Mouse (Mus musculus) heart, adult 2 months (tissue): Measurements from ENCODE around the gene Rrp36. TPM values are rescaled to one million over a fixed set of nuclear protein-coding genes. Genes with fewer than 3 reads are reported as not detected.
A peak's percentile ranks its signal among the peaks of the same experiment; 100 is the strongest.

Experiments used
- DNase-seq, 2 experiments: peaks; one replicate each; pipeline ENCODE4 v3.0.0; 2021
- H3K27ac ChIP-seq: fragments of 200-600 bp; 2 replicates; pipeline ENCODE4 v1.8.1; 2022
- H3K27me3 ChIP-seq: fragments of 200-500 bp; 2 replicates; pipeline ENCODE4 v1.6.1; 2012; ENCODE audit warnings: mild to moderate bottlenecking, low read length, inconsistent platforms, mixed read lengths; ENCODE audit not compliant: control insufficient read depth, insufficient read depth
- H3K36me3 ChIP-seq: fragments of 200-500 bp; 2 replicates; pipeline ENCODE4 v1.6.1; 2012; ENCODE audit warnings: low read length, inconsistent platforms; ENCODE audit not compliant: control insufficient read depth, insufficient read depth
- H3K4me1 ChIP-seq: fragments of 200-500 bp; 2 replicates; pipeline ENCODE4 v1.6.1; 2011; ENCODE audit warnings: low read length; ENCODE audit not compliant: control insufficient read depth, insufficient read depth
- H3K4me3 ChIP-seq: fragments of 200-600 bp; 2 replicates; pipeline ENCODE4 v1.8.1; 2022
- H3K79me2 ChIP-seq: fragments of 200-500 bp; replicated peaks from 2 replicates; pipeline ENCODE4 v1.6.1; 2012; ENCODE audit warnings: mild to moderate bottlenecking, inconsistent platforms, low read length, moderate library complexity, mixed read lengths; ENCODE audit not compliant: control insufficient read depth, insufficient read depth
- H3K9ac ChIP-seq: fragments of 200-500 bp; 2 replicates; pipeline ENCODE4 v1.6.1; 2012; ENCODE audit warnings: low read depth, mild to moderate bottlenecking, control low read depth, inconsistent platforms, low read length, mixed read lengths
- CTCF ChIP-seq: fragments of 200-600 bp; IDR thresholded peaks from 2 replicates; pipeline ENCODE4 v1.8.1; 2022; ENCODE audit warnings: antibody characterized with exemption, mild to moderate bottlenecking, moderate library complexity
- EP300 ChIP-seq: fragments of 200-500 bp; IDR thresholded peaks from 2 replicates; pipeline ENCODE4 v1.6.1; 2011; ENCODE audit warnings: low read depth, low read length, control low read depth; ENCODE audit not compliant: insufficient read depth
- POLR2A ChIP-seq: fragments of 200-500 bp; IDR thresholded peaks from 2 replicates; pipeline ENCODE4 v1.6.1; 2011; ENCODE audit warnings: mild to moderate bottlenecking, low read depth, low read length, control low read depth; ENCODE audit not compliant: insufficient read depth
- WGBS: fragments of 180-500 bp; shearing (Covaris S2); methylation state at CpG from one replicate; pipeline ENCODE4 v1.1.7; 2018; 5-methylcytosine and 5-hydroxymethylcytosine counted together
- intact Hi-C: fragments of 180-260 bp; cut with DNase I; formaldehyde crosslinking; loops from one replicate; pipeline ENCODE4 v1.15.1; 2025
- long read RNA-seq: library from polyadenylated mRNA; stranded (forward); transcript quantifications from one replicate; pipeline ENCODE4 v2.0.0, GENCODE M21; 2021
- polyA plus RNA-seq: library from polyadenylated mRNA; depleted of rRNA; stranded (reverse); fragments of >200 nt; gene quantifications from 2 replicates; pipeline ENCODE4 v1.2.3, GENCODE M21; 2012; rRNA removed
- total RNA-seq, 2 experiments: library from RNA; stranded (reverse); gene quantifications; 2 replicates each; pipeline ENCODE4 v1.2.3; 2021

The Rrp36 gene
- total RNA-seq (10 to 100 TPM; 10.7 to 11.3 TPM), polyA plus RNA-seq (19.4 and 24.3 TPM in 2 replicates)
- long read RNA-seq, transcript Rrp36-201 (7 exons, 1,195 nt) = major isoform, 9 of 10 reads
- long read RNA-seq, partial matches to known transcripts = 0 of 10 reads
- long read RNA-seq, other reads (novel, unspliced or antisense) = 1 of 10 reads

DNA sequence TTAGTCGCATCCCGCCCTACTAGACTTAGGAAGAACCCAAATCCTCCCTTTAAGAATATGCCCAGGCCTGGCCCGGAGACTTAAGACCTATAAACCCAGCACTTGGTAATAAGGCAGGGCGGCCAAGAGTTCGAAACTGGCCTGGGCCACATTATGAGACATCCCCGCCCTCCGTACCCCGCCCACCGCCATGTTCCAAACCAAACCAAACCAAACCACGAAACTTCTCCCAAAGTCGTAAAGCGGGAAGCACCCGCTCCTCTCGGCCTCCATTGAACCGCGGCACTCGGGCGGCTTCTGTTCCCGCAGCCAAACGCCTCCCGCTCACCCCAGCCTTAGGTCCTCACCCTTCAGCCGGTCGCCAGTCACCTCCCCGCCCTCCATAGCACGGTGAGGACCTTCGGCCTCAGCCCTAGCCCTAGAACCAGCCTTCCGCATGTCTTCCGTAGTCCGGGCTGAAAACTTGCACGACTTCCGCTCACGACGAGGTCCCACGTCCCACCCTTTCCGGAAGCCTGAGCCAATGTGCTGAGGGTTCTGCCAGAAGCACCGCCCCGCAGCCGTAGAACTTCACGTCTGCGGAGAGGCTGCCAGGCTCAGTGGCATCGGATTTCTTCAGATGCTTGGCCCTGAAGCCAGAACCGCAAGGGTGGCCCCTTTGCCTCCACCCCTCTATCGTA, at the start of gene Rrp36:
Gene Rrp36 (minus strand): TSS at position 503 of the 680 bp plus-strand sequence.
- no peaks in the 10 kb centered on the region for H3K27me3 ChIP-seq
- under 1% methylated on average over 43 of the region's 43 CpGs for WGBS
- H3K4me1 ChIP-seq = peaks cover 3% of the 10 kb centered on the region; the same call in 1 of the 2 replicates
- no peaks in the 10 kb centered on the region; the same call in 1 of the 2 replicates for H3K79me2 ChIP-seq
- H3K9ac ChIP-seq = peak within 1 kb of the TSS; percentile 80
- H3K36me3 ChIP-seq = no peaks in the 10 kb centered on the region
- peak within 1 kb of the TSS; percentile 60 for H3K4me3 ChIP-seq
- DNase-seq = peak; percentile 92 to 93
- TF ChIP-seq EP300 = peak; percentile 82; the same call in 1 of the 2 replicates
- peak; percentile 91 for TF ChIP-seq POLR2A
- no peak for TF ChIP-seq CTCF
- H3K27ac ChIP-seq = peak within 1 kb of the TSS; percentile 80
- intact Hi-C loops = no loop called here

DNA sequence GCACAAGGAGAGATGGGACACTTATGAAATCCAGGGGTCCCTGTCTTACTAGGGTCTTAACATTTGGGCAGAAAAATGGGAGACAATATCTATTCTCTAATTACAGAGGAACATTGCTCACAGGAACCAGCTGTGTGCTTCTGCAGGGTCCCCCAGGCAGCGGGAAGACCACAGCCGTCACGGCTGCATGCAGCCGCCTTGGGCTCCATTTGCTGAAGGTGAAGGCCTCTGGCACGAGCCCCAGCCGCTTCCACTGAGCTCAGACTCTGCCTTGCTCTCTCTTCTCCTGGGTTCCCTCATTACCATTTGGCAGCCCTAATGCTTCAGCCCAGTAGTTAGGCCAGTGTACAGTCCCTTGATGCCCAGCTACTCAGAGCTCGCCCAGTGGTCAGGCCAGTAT, 46.9 kb upstream of the Rrp36 start:
- H3K4me1 ChIP-seq = no peaks in the 10 kb centered on the region
- intact Hi-C loops = no loop called here
- H3K27me3 ChIP-seq = no peaks in the 10 kb centered on the region
- H3K79me2 ChIP-seq = no peaks in the 10 kb centered on the region
- no peak for TF ChIP-seq POLR2A
- TF ChIP-seq EP300 = no peak
- no peak for TF ChIP-seq CTCF
- no peak overlapping the region for H3K27ac ChIP-seq
- 95% methylated on average over 7 of the region's 7 CpGs for WGBS
- no peak overlapping the region for H3K9ac ChIP-seq
- no peaks in the 10 kb centered on the region for H3K36me3 ChIP-seq
- no peak overlapping the region for H3K4me3 ChIP-seq
- no peak for DNase-seq

GRCm38 (mm10) chr17:46714756-46715481, 40.8 kb upstream of the Rrp36 start:
- WGBS = 91% methylated on average over 11 of the region's 11 CpGs
- DNase-seq = no peak
- intact Hi-C loops = loop anchor here (5.0 kb wide), 2 partner anchors 37 to 163 kb away; partner anchors contain the start of gene Cnpy3

GRCm38 (mm10) chr17:46713849-46714248, 39.7 kb upstream of the Rrp36 start:
- Histone ChIP-seq H3K4me3 (no peak overlapping the region), H3K4me1 (peaks cover 1% of the 10 kb centered on the region; the same call in 1 of the 2 replicates), H3K27me3 (no peaks in the 10 kb centered on the region), H3K79me2 (peaks cover 2% of the 10 kb centered on the region; the same call in 1 of the 2 replicates), H3K36me3 (0 out of 2 replicates have a peak, but pooled peaks cover 2% of the 10 kb centered on the region), H3K27ac (no peak overlapping the region), H3K9ac (no peak overlapping the region)
- no peak for DNase-seq
- intact Hi-C loops = loop anchor here (2.0 to 5.0 kb wide), 3 partner anchors 33 to 162 kb away; partner anchors contain the start of genes Cnpy3 and Klhdc3
- TF ChIP-seq CTCF (no peak), POLR2A (no peak), EP300 (no peak)
- WGBS = 64% methylated on average over 9 of the region's 9 CpGs

More at GRCm38 (mm10) chr17:46714756-46715481, 40.8 kb upstream of the Rrp36 start:
- no peak overlapping the region for H3K27ac ChIP-seq
- no peaks in the 10 kb centered on the region for H3K27me3 ChIP-seq
- TF ChIP-seq EP300 (no peak), CTCF (peak; percentile 69)
- H3K79me2 ChIP-seq = peaks cover 2% of the 10 kb centered on the region; the same call in 1 of the 2 replicates
- no peak overlapping the region for H3K4me3 ChIP-seq
- peaks cover 1% of the 10 kb centered on the region; the same call in 1 of the 2 replicates for H3K4me1 ChIP-seq
- 0 out of 2 replicates have a peak, but pooled peaks cover 2% of the 10 kb centered on the region for H3K36me3 ChIP-seq
- no peak overlapping the region for H3K9ac ChIP-seq

GRCm38 (mm10) chr17:46712442-46712841, 38.3 kb upstream of the Rrp36 start:
- peak overlapping the region; percentile 75 for H3K4me3 ChIP-seq
- no peak overlapping the region; the same call in 1 of the 2 replicates for H3K9ac ChIP-seq
- no peak for TF ChIP-seq EP300
- H3K4me1 ChIP-seq = peaks cover 1% of the 10 kb centered on the region; the same call in 1 of the 2 replicates
- WGBS = 25% methylated on average over 7 of the region's 7 CpGs
- 0 out of 2 replicates have a peak, but pooled peaks cover 2% of the 10 kb centered on the region for H3K36me3 ChIP-seq
- H3K27me3 ChIP-seq = no peaks in the 10 kb centered on the region
- H3K27ac ChIP-seq = peak overlapping the region; percentile 86
- intact Hi-C loops = loop anchor here (2.0 to 5.0 kb wide), 3 partner anchors 32 to 160 kb away; partner anchors contain the start of genes Cnpy3 and Klhdc3
- peaks cover 2% of the 10 kb centered on the region; the same call in 1 of the 2 replicates for H3K79me2 ChIP-seq
- DNase-seq = no peak
